Mouse (Mus musculus) neural tube, embryonic 10.5 days (tissue): Measurements from ENCODE around the gene Olfr1459.

ENCODE experiments used
- DNase-seq: peaks from one replicate; pipeline ENCODE4 v3.0.0-alpha.2; 2017; ENCODE audit warnings: low spot score; ENCODE audit errors: extremely low spot score

Gene Olfr1459

DNA sequence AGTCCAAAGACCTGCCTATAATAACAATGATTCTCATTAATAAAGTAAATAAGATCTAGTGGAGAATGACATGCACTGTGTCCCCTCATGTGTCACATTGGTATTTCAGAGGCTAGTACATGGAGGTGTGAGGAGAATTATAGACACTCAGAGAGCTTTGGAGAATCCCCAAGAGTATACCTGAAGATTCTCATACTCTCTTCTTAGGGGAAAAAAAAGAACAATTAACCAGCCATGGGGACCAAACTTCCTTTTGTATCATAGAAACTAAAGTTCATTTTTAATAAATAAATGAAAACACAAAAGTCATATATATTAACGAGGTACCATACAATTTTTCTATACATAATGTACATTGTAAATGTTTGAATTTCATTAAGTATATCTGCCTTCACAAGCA, at the start of gene Olfr1459:
Gene Olfr1459, minus strand, starts transcription at position 101 of the 400 bp plus-strand sequence.
- DNase-seq = no peak

DNA sequence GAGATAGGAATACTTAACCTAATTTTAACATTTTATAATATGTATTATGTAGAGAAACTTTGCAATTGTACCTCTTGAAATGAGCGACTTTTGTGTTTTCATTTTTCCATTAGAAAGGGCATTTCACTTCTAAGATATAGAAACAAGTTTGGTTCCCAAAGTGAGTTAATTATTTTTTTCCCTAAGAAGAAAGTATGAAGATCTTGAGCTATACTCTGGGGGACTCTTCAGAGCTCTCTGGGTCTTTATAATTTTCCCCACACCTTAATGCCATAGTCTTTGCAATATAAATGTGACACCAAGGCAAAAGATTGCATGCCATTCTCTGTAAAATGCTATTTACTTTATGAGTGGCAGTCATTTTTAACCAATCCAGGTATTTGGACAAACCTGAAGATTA, 36.1 kb upstream of the Olfr1459 start, which contains the start of gene Olfr1462:
Gene Olfr1462, plus strand, starts transcription at position 301 of the 400 bp plus-strand sequence.
- DNase-seq = no peak

DNA sequence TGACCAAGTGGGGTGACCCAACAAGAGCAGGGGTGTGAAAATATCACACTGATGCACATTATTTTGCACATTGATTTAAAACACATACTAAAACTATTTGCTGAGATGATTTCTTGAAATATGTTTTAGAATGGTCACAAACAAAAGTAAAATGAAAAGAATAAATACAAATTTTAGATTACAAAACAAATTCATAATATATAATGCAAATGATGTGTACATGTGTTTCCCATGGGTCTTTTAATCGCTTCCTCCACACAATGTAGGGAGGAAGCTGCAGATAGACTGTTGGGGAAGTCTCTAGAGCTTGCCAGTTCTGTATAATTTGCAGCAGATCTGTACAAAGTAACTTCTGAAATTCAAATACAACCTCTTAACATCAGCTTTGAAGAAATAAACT, 13.4 kb upstream of the Olfr1459 start, which contains the start of gene Olfr1461:
Gene Olfr1461, plus strand, starts transcription at position 301 of the 400 bp plus-strand sequence.
- no peak for DNase-seq

DNA sequence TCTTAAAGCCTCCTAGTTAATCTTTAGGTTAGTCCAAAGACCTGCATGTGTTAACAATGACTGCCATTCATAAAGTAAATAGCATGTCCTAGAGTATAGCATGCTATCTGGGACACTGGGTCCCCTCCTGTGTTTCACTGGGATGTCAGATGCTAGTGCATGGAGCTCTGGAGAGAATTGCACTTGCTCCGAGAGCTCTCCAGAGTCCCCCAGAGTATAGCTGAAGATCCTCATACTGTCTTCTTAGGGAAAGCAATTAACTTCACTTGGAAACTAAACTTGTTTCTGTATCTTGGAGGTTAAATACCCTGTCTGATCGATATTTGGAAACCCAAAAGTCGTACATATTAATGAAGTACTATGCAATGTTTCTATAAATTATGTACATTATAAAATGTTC, 42.7 kb downstream of the Olfr1459 start, which contains the start of gene Olfr1458:
Gene Olfr1458, minus strand, starts transcription at position 101 of the 400 bp plus-strand sequence.
- no peak for DNase-seq

DNA sequence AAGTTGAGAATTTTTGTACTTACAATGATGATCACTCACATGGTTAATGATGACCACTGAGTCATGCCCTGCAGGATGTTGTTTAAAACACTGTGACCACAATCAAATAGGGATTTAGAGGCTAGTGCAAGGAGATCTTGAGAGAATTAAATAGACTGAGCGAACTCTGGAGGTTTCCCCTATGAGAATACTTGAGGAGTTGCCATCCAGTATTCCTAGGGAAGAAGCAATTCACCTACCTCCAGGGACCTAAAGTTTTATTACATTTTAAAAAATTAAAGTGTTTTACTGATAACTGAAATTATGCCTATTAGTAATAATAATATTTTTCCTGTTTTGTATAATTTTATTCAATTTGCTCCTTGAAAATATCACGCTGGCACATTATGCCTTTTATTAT, 51.6 kb downstream of the Olfr1459 start, which contains the start of gene Olfr1457:
Gene Olfr1457, minus strand, starts transcription at position 101 of the 400 bp plus-strand sequence.
- DNase-seq = no peak

DNA sequence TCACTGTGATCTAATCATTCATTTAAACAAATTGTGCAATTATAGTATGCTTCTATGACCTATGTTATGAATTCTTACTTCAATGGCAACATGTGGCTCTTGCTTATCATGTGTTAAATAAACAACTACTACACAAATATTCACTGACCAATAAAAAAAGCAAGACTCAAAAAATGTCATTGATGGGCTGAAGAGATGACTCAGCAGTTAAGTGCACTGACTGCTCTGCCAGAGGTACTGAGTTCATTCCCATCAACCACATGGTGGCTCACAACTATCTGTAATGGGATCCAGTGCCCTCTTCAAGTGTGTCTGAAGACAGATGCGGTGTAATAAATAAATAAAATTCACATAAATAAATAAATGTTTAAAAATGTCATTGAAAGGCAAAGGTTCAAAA, 55.4 kb downstream of the Olfr1459 start:
- DNase-seq = no peak
